Mouse (Mus musculus) neural tube, embryonic 15.5 days (tissue): ENCODE data around the gene Fbxl15. TPM values are rescaled to one million over a fixed set of nuclear protein-coding genes. Genes with fewer than 3 reads are reported as not detected.

ENCODE experiments used
- ATAC-seq: fragments of 200-750 bp; cut with Nextera tagmentation; 2 replicates; pipeline ENCODE4 v1.8.0; 2017; ENCODE audit warnings: mild to moderate bottlenecking, moderate TSS enrichment, moderate library complexity; ENCODE audit not compliant: low FRiP score
- H3K27ac ChIP-seq: fragments of 300-500 bp; sonication (generic); replicated peaks from 2 replicates; pipeline ENCODE4 v1.5.1; 2015; ENCODE audit warnings: mild to moderate bottlenecking, inconsistent platforms
- H3K27me3 ChIP-seq: fragments of 300-500 bp; sonication (generic); replicated peaks from 2 replicates; pipeline ENCODE4 v1.6.1; 2015; ENCODE audit warnings: inconsistent platforms
- H3K36me3 ChIP-seq: fragments of 300-500 bp; sonication (generic); 2 replicates; pipeline ENCODE4 v1.6.1; 2015; ENCODE audit warnings: inconsistent platforms
- H3K4me1 ChIP-seq: fragments of 300-500 bp; sonication (generic); 2 replicates; pipeline ENCODE4 v1.6.1; 2015; ENCODE audit warnings: inconsistent platforms
- H3K4me2 ChIP-seq: fragments of 300-500 bp; sonication (generic); 2 replicates; pipeline ENCODE4 v1.6.1; 2015; ENCODE audit warnings: inconsistent platforms, mild to moderate bottlenecking, moderate library complexity
- H3K4me3 ChIP-seq: fragments of 300-500 bp; sonication (generic); replicated peaks from 2 replicates; pipeline ENCODE4 v1.5.1; 2015; ENCODE audit warnings: mild to moderate bottlenecking, inconsistent platforms
- H3K9ac ChIP-seq: fragments of 300-500 bp; sonication (generic); replicated peaks from 2 replicates; pipeline ENCODE4 v1.6.1; 2015; ENCODE audit warnings: mild to moderate bottlenecking, inconsistent platforms
- H3K9me3 ChIP-seq: fragments of 300-500 bp; sonication (generic); replicated peaks from 2 replicates; pipeline ENCODE4 v1.6.1; 2016; ENCODE audit warnings: inconsistent platforms
- WGBS: fragments of 180-500 bp; shearing (Covaris S2); methylation state at CpG from one replicate; pipeline ENCODE4 v1.1.7; 2015; ENCODE audit warnings: mixed read lengths; 5-methylcytosine and 5-hydroxymethylcytosine counted together
- polyA plus RNA-seq: library from polyadenylated mRNA; unstranded; fragments of >200 nt; fragmentation: Nextera tagmentation; extraction: Ambion mirVana; gene quantifications from 2 replicates; pipeline ENCODE4 v1.2.1, GENCODE M21; 2015

The Fbxl15 gene
- polyA plus RNA-seq, 1 experiment from 2014 or later, result 52.3 TPM

DNA sequence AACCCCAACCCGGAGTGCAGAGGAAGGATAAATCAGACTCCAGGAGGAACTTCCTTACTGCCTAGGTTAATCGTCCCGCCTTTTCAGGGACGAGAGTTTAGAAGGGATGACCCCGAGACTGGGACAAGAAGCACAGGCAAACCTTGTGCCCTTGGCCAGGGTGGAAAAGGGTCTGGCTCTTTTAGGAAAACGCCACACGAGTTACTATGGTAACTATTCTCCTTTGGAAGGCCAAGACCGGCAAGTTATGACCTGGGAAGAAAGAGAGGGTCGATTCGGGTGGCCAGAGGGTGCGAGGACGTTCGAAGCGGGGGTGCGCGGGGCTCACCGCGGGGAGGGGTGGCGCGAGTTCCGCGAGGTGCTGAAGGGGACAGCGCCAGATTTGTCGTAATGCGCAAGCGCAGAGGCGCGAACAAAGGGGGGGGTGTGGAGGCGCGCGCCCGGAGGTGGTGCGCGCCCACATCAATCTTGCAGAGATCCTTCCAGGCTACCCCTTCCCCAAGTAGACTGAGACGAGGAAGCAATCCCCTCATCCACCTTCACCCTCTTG, 1.2 kb upstream of the Fbxl15 start, which contains the start of gene Psd:
TSS of gene Psd (minus strand) at position 401 of the 550 bp plus-strand sequence.
- Histone ChIP-seq H3K36me3 (peaks cover 19% of the 10 kb centered on the region), H3K4me3 (peak within 1 kb of the TSS; percentile 64), H3K27me3 (peaks cover 11% of the 10 kb centered on the region; the same call in 1 of the 2 replicates), H3K4me1 (peaks cover 68% of the 10 kb centered on the region), H3K4me2 (peak within 1 kb of the TSS; percentile 99), H3K27ac (peak within 1 kb of the TSS; percentile 98), H3K9ac (peak within 1 kb of the TSS; percentile 64), H3K9me3 (no peaks in the 10 kb centered on the region)
- WGBS, result under 1% methylated on average over 35 of the region's 35 CpGs
- ATAC-seq, result 0 out of 2 replicates have a peak, but pooled peaks have one; percentile 3

DNA sequence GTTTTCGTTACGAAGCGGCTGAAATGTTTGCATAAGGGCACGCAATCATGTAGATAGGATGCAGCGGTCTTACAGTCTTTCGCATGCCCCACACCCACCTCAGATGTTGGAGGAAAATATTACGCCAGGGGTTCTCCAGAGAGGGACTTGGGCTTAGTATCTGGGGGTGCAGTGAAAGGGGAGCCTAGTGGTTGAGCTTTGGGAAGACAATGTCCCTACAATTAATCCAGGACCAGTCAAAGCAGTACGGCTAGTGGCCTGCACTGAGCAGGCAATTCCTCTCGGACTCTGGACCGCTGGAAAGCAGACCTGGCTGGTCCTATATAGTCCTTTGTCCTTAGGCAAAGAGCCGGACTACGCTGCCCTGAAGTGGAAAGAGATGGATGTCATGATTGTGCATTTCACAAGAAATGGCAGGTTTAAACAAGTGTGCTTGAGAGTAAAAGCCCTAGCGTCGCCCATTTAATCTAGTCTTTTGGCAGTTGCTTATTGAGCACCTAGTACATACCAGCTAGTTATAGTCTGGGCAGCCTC, 386 bp upstream of the Fbxl15 start:
- Histone ChIP-seq H3K9me3 (no peaks in the 10 kb centered on the region), H3K27me3 (peaks cover 11% of the 10 kb centered on the region; the same call in 1 of the 2 replicates), H3K4me3 (peak overlapping the region; percentile 64), H3K36me3 (peaks cover 25% of the 10 kb centered on the region), H3K9ac (peak overlapping the region; percentile 64), H3K27ac (peak overlapping the region; percentile 98), H3K4me1 (peaks cover 61% of the 10 kb centered on the region), H3K4me2 (peak overlapping the region; percentile 99)
- ATAC-seq, result peak; percentile 1; the same call in 1 of the 2 replicates
- WGBS, result 28% methylated on average over 14 of the region's 14 CpGs

GRCm38 (mm10) chr19:46329031-46329641, 1.2 kb downstream of the Fbxl15 start:
- H3K36me3 ChIP-seq, result peaks cover 25% of the 10 kb centered on the region
- peak overlapping the region; percentile 64 for H3K4me3 ChIP-seq
- under 1% methylated on average over 54 of the region's 54 CpGs for WGBS
- peaks cover 7% of the 10 kb centered on the region; the same call in 1 of the 2 replicates for H3K27me3 ChIP-seq
- peak; percentile 10; the same call in 1 of the 2 replicates for ATAC-seq
- H3K9ac ChIP-seq, result peak overlapping the region; percentile 64
- H3K9me3 ChIP-seq, result no peaks in the 10 kb centered on the region
- peaks cover 46% of the 10 kb centered on the region for H3K4me1 ChIP-seq
- H3K27ac ChIP-seq, result peak overlapping the region; percentile 98
- H3K4me2 ChIP-seq, result peak overlapping the region; percentile 99

- Histone ChIP-seq H3K27me3 (no peaks in the 10 kb centered on the region; the same call in 1 of the 2 replicates), H3K4me1 (peaks cover 38% of the 10 kb centered on the region), H3K4me3 (peak overlapping the region; percentile 64), H3K4me2 (peak overlapping the region; percentile 99), H3K9me3 (no peaks in the 10 kb centered on the region), H3K36me3 (peaks cover 25% of the 10 kb centered on the region), H3K9ac (0 out of 2 replicates have a peak overlapping the region, but pooled peaks have one; percentile 12), H3K27ac (no peak overlapping the region)
- ATAC-seq, result no peak
- WGBS, result 4% methylated on average over 16 of the region's 16 CpGs
These were observed 2.0 kb downstream of the Fbxl15 start for GRCm38 (mm10) chr19:46329951-46330350.

GRCm38 (mm10) chr19:46330696-46331095, 2.7 kb downstream of the Fbxl15 start:
- ATAC-seq, result no peak
- peaks cover 25% of the 10 kb centered on the region for H3K36me3 ChIP-seq
- H3K27me3 ChIP-seq, result no peaks in the 10 kb centered on the region
- H3K9me3 ChIP-seq, result no peaks in the 10 kb centered on the region
- no peak overlapping the region for H3K4me2 ChIP-seq
- WGBS, result 92% methylated on average over 12 of the region's 12 CpGs
- no peak overlapping the region for H3K9ac ChIP-seq
- H3K27ac ChIP-seq, result no peak overlapping the region
- H3K4me3 ChIP-seq, result no peak overlapping the region
- H3K4me1 ChIP-seq, result peaks cover 30% of the 10 kb centered on the region

- H3K9me3 ChIP-seq, result no peaks in the 10 kb centered on the region
- H3K9ac ChIP-seq, result no peak overlapping the region
- no peak overlapping the region for H3K4me2 ChIP-seq
- no peak overlapping the region for H3K4me3 ChIP-seq
- peaks cover 28% of the 10 kb centered on the region for H3K4me1 ChIP-seq
- H3K27me3 ChIP-seq, result no peaks in the 10 kb centered on the region
- no peak overlapping the region for H3K27ac ChIP-seq
- WGBS, result 90% methylated on average over 14 of the region's 14 CpGs
- no peak for ATAC-seq
- peaks cover 25% of the 10 kb centered on the region for H3K36me3 ChIP-seq
These were observed 3.3 kb downstream of the Fbxl15 start for GRCm38 (mm10) chr19:46331326-46331725.

DNA sequence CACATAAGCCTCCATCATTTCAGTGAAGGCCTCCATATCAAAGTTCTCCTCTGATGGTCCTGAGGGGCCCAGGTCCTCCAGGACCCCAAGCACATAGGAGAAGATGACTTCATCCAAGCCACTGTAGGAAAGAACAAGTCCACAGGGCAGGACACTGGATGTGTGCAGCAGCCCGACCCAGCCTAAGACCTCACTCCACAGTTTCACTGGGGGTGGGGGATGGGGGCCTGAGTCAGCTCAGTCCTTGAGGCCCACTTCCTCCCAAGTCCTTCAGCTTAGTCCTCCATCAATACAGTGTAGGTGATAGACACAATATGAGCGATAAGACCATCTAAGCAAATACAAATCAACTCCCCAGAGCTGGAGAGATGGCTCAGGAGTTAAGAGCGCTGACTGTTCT, 4.0 kb downstream of the Fbxl15 start:
- H3K4me2 ChIP-seq, result no peak overlapping the region
- peaks cover 25% of the 10 kb centered on the region for H3K36me3 ChIP-seq
- WGBS, result 94% methylated on average over 3 of the region's 3 CpGs
- no peak overlapping the region for H3K9ac ChIP-seq
- no peaks in the 10 kb centered on the region for H3K27me3 ChIP-seq
- H3K4me1 ChIP-seq, result peaks cover 34% of the 10 kb centered on the region
- no peak overlapping the region for H3K27ac ChIP-seq
- no peaks in the 10 kb centered on the region for H3K9me3 ChIP-seq
- ATAC-seq, result no peak
- H3K4me3 ChIP-seq, result no peak overlapping the region

GRCm38 (mm10) chr19:46332721-46333339, 4.8 kb downstream of the Fbxl15 start:
- no peaks in the 10 kb centered on the region for H3K27me3 ChIP-seq

DNA sequence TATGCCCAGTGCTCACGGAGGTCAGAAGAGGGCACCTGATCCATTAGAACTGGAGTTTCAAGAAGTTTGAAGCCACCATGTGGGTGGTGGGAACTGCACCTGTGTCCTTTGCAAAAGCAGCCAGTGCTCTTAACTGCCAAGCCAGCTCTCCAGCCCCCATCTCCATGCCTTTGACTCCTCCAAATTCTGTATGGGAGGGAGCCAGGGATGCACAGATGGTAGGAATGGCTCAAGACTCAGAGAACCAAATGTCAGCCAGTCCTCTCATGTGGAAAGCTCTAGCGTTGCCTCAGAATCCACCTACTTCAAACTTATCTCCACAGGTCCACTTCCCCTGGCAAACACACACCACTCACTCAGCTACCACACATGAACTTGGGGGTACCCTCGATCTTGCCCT, 5.9 kb downstream of the Fbxl15 start:
- Histone ChIP-seq H3K4me1 (peaks cover 37% of the 10 kb centered on the region), H3K9me3 (no peaks in the 10 kb centered on the region), H3K4me3 (no peak overlapping the region), H3K9ac (no peak overlapping the region), H3K27ac (no peak overlapping the region), H3K36me3 (peaks cover 25% of the 10 kb centered on the region), H3K27me3 (no peaks in the 10 kb centered on the region), H3K4me2 (no peak overlapping the region)
- WGBS, result 81% methylated on average over 3 of the region's 3 CpGs
- ATAC-seq, result no peak

More at GRCm38 (mm10) chr19:46332721-46333339, 4.8 kb downstream of the Fbxl15 start:
- 50% methylated on average over 7 of the region's 7 CpGs for WGBS
- Histone ChIP-seq H3K4me2 (no peak overlapping the region), H3K9ac (no peak overlapping the region), H3K27ac (no peak overlapping the region), H3K9me3 (no peaks in the 10 kb centered on the region), H3K36me3 (peaks cover 25% of the 10 kb centered on the region), H3K4me1 (peaks cover 34% of the 10 kb centered on the region), H3K4me3 (no peak overlapping the region)
- no peak for ATAC-seq

DNA sequence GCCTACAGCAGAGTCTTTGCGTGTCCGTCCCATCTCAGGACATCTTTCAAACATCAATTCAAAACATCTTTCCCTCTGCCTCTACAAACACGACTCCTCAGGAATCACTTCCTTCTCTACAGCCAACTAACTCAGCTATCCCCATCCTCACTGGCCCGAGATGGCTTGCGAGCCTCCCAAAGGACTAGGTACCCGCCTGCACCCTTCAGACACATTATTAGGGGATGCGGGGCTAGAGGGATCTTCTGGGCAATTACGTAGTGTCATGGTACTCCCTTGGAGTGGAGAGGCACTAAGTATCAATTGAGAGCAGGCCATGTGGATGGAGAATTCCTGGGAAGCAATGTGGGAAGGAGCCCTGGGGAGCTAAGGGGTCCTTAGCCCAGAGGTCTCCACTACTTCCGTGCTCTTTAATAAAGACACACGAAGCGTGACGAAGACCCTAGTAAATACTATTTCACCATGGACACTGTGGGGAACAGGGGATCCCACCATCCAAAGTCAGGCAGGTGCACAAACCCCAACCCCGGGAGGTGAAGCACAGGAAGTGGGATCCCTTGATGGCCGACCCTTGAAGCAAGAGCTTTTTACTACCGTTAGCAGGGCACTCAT, 9.8 kb downstream of the Fbxl15 start:
- H3K36me3 ChIP-seq, result no peaks in the 10 kb centered on the region
- peak; percentile 8 for ATAC-seq
- peak overlapping the region; percentile 68 for H3K4me3 ChIP-seq
- H3K9ac ChIP-seq, result peak overlapping the region; percentile 67
- peak overlapping the region; percentile 83 for H3K27ac ChIP-seq
- peak overlapping the region; percentile 86 for H3K4me2 ChIP-seq
- 26% methylated on average over 15 of the region's 15 CpGs for WGBS
- H3K9me3 ChIP-seq, result no peaks in the 10 kb centered on the region
- H3K4me1 ChIP-seq, result peaks cover 31% of the 10 kb centered on the region
- H3K27me3 ChIP-seq, result no peaks in the 10 kb centered on the region

DNA sequence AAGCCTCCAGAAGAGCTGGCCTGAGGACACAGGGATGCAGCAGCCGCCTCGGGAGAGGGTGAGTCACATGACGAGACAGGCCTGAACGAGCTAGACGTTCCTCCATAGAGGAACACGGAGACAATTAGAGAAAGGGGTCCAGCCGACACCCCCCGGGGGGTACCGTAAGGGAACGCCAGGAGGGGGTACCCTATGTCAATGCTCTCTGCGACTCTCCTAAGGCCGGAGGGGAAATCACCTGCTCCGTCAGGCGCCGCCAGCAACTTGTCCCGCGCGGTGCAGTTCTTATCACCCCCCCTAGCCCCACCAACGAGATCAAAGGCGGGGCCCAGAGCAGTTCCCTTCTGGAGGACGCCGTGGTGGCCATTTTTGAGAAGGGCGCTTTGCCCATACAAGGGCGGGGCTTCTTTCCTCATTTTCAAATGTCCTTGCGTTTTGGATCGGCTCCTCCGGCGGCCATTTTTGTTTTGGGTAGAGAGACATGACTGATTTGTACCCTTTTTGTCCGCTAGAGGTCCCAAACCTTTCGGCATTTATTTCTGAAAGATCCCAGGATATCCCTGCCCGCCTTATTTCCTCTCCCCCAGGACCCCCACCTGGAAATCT, 10.4 kb downstream of the Fbxl15 start, which contains the start of gene Cuedc2:
TSS of gene Cuedc2 (minus strand) at position 372 of the 606 bp plus-strand sequence.
- H3K27ac ChIP-seq, result peak within 1 kb of the TSS; percentile 83
- no peaks in the 10 kb centered on the region for H3K36me3 ChIP-seq
- under 1% methylated on average over 31 of the region's 31 CpGs for WGBS
- H3K4me1 ChIP-seq, result peaks cover 31% of the 10 kb centered on the region
- peak within 1 kb of the TSS; percentile 67 for H3K9ac ChIP-seq
- H3K4me3 ChIP-seq, result peak within 1 kb of the TSS; percentile 68
- H3K9me3 ChIP-seq, result no peaks in the 10 kb centered on the region
- peak; percentile 91 for ATAC-seq
- peak within 1 kb of the TSS; percentile 86 for H3K4me2 ChIP-seq
- 0 out of 2 replicates have a peak, but pooled peaks cover under 1% of the 10 kb centered on the region for H3K27me3 ChIP-seq
